Mouse (Mus musculus) heart, adult 9 months (tissue): Measurements from ENCODE around the gene Steap2.
"Not testable (repeated sequence)": the region's sequence is repeated elsewhere in the genome, so short reads cannot be mapped to it uniquely, and the experiment has no call there.

Experiments
- DNase-seq, 2 experiments: peaks; one replicate each; pipeline ENCODE4 v3.0.0; 2022; ENCODE audit warnings: low spot score in 2 of 2

Gene Steap2

GRCm38 (mm10) chr5:5693956-5694653, at the start of gene Steap2:
Gene Steap2 (minus strand): TSS chr5:5694578.
- DNase-seq: peak; percentile 3 to 23

- DNase-seq: no peak
Observed at GRCm38 (mm10) chr5:5734445-5734844, 40.1 kb upstream of the Steap2 start.

GRCm38 (mm10) chr5:5732858-5733257, 38.5 kb upstream of the Steap2 start:
- no peak for DNase-seq

- no peak for DNase-seq
Observed at GRCm38 (mm10) chr5:5732208-5732607, 37.8 kb upstream of the Steap2 start.

- no peak for DNase-seq
Observed at GRCm38 (mm10) chr5:5729904-5730303, 35.5 kb upstream of the Steap2 start.

- no peak for DNase-seq
Observed at GRCm38 (mm10) chr5:5722217-5722616, 27.8 kb upstream of the Steap2 start.

- DNase-seq: no peak
Observed at GRCm38 (mm10) chr5:5711032-5711431, 16.7 kb upstream of the Steap2 start.

GRCm38 (mm10) chr5:5707341-5708278, 13.2 kb upstream of the Steap2 start:
- no peak for DNase-seq

- no peak for DNase-seq
Observed at GRCm38 (mm10) chr5:5705019-5705418, 10.6 kb upstream of the Steap2 start.

GRCm38 (mm10) chr5:5700386-5700785, 6.0 kb upstream of the Steap2 start:
- DNase-seq: no peak

GRCm38 (mm10) chr5:5698830-5699229, 4.5 kb upstream of the Steap2 start:
- DNase-seq: no peak

GRCm38 (mm10) chr5:5695401-5695942, 1.1 kb upstream of the Steap2 start:
- DNase-seq: no peak

GRCm38 (mm10) chr5:5693541-5693955, 830 bp downstream of the Steap2 start:
- peak in 1 of 2 experiments; percentile 12 for DNase-seq

- no peak for DNase-seq
Observed at GRCm38 (mm10) chr5:5692167-5692738, 2.1 kb downstream of the Steap2 start.

- no peak for DNase-seq
Observed at GRCm38 (mm10) chr5:5688945-5689540, 5.3 kb downstream of the Steap2 start.

GRCm38 (mm10) chr5:5688228-5688627, 6.2 kb downstream of the Steap2 start:
- DNase-seq: no peak

GRCm38 (mm10) chr5:5686973-5687372, 7.4 kb downstream of the Steap2 start:
- DNase-seq: no peak

GRCm38 (mm10) chr5:5684946-5685345, 9.4 kb downstream of the Steap2 start:
- DNase-seq: not testable (repeated sequence)

- DNase-seq: no peak
Observed at GRCm38 (mm10) chr5:5683292-5683691, 11.1 kb downstream of the Steap2 start.

GRCm38 (mm10) chr5:5679459-5679858, 14.9 kb downstream of the Steap2 start:
- DNase-seq: no peak

- DNase-seq: no peak
Observed at GRCm38 (mm10) chr5:5676082-5676481, 18.3 kb downstream of the Steap2 start.

GRCm38 (mm10) chr5:5668920-5669319, 25.5 kb downstream of the Steap2 start:
- no peak for DNase-seq
